Comparison of ENCODE assay signal across 7 mouse cellular contexts in the genomic region with DNA sequence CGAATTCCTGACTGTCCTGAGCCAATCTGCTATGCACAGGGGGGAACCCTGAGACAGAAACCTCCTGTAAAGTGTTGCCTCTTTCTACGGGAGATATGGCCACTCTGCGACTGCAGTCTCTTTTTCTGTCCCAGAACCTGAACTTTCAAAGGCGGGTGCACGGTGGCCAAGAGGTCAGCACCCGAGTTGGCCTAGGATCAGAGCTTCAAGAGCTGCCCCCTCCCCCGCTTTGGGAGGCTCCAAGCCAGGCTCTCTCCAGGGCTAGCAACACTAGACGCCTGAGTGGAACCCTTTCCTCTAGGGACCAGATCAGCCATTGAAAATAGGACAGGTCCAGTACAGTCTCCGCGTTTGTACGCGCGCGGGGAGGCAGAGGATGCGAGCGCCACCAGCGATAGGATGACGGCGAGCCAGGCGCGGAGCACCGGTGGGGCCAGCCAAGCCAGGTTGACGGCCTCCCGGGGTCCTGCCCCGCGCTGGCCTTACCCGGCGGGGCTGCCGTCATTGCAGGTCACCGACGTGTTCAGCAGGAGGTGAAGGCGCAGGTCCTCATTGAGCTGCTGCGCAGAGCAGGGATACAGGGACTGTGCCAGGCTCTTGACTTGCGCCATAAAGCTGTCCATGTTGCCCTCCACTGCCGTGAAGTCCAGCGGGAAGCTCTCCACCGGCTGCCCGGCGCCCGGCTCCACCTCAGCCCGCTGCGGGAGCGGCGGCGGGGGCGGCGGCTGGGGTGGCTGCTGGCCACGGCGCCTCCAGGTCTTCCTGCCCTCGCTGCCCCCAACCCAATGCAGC. TPM values are rescaled to one million over a fixed set of nuclear protein-coding genes. Genes with fewer than 3 reads are reported as not detected.
DNase-seq lines count a peak whose midpoint lies in the region; ATAC-seq and TF ChIP-seq lines count a peak whose summit lies in the region.

No protein-coding gene starts in this region.

- DNase-seq in thymus, postnatal 14 days = peak; percentile 6
- no peak for DNase-seq in thymus, postnatal 0 days (ENCODE audit: low spot score)
- peak; percentile 36 for DNase-seq in hindbrain, embryonic 11.5 days (ENCODE audit: low spot score)
- DNase-seq in liver, embryonic 11.5 days (ENCODE audit: low spot score) = peak; percentile 48
- no peak for DNase-seq in frontal cortex, postnatal 36 days (ENCODE audit: low spot score in 2 of 2)
- no peak for DNase-seq in urinary bladder, postnatal 36 days (ENCODE audit: low spot score in 2 of 2)

- TF ChIP-seq CTCF in small intestine, adult 2 months (IDR thresholded peaks at IDR 0.05; ENCODE audit: extremely low read depth, insufficient read length, insufficient replicate concordance, low read depth, low read length) = no peak

- WGBS in hindbrain, embryonic 11.5 days = 3% methylated on average over 47 of the region's 50 CpGs
- WGBS in liver, embryonic 11.5 days = 6% methylated on average over 50 of the region's 50 CpGs
- 4% methylated on average over 50 of the region's 50 CpGs for whole genome bisulfite sequencing in small intestine, adult 2 months

- peak overlapping the region; percentile 53 for H3K4me2 ChIP-seq in hindbrain, embryonic 11.5 days (replicated peaks; ENCODE audit: low read depth, low read length)
- H3K4me2 ChIP-seq in liver, embryonic 11.5 days = peak overlapping the region; percentile 70

- no peaks in the 10 kb centered on the region for H3K36me3 ChIP-seq in hindbrain, embryonic 11.5 days (ENCODE audit: control insufficient read depth, insufficient read depth, low read length)
- H3K36me3 ChIP-seq in liver, embryonic 11.5 days (ENCODE audit: control insufficient read depth, insufficient read depth, low read length) = no peaks in the 10 kb centered on the region
- no peaks in the 10 kb centered on the region for H3K36me3 ChIP-seq in small intestine, adult 2 months (ENCODE audit: control insufficient read depth, insufficient read depth, low read length)

- H3K9me3 ChIP-seq in hindbrain, embryonic 11.5 days (ENCODE audit: control insufficient read depth, low read length) = no peaks in the 10 kb centered on the region
- H3K9me3 ChIP-seq in liver, embryonic 11.5 days (ENCODE audit: control insufficient read depth, low read length) = no peaks in the 10 kb centered on the region

- no peak overlapping the region for H3K27ac ChIP-seq in hindbrain, embryonic 11.5 days (ENCODE audit: low read depth, low read length)
- H3K27ac ChIP-seq in liver, embryonic 11.5 days (ENCODE audit: low read depth, low read length) = no peak overlapping the region
- H3K27ac ChIP-seq in small intestine, adult 2 months (ENCODE audit: insufficient read depth, low read depth, low read length) = no peak overlapping the region

- peaks cover 68% of the 10 kb centered on the region for H3K27me3 ChIP-seq in hindbrain, embryonic 11.5 days (ENCODE audit: control insufficient read depth, insufficient read depth, low read length)
- peaks cover 84% of the 10 kb centered on the region for H3K27me3 ChIP-seq in liver, embryonic 11.5 days (replicated peaks; ENCODE audit: control insufficient read depth, insufficient read depth, low read length)
- H3K27me3 ChIP-seq in small intestine, adult 2 months (ENCODE audit: control insufficient read depth, insufficient read depth, low read length) = peaks cover 35% of the 10 kb centered on the region

- no peak for TF ChIP-seq POLR2A in small intestine, adult 2 months (IDR thresholded peaks at IDR 0.05; ENCODE audit: low read depth, low read length)

- no peak for ATAC-seq in hindbrain, embryonic 11.5 days (ENCODE audit: low FRiP score)
- no peak for ATAC-seq in liver, embryonic 11.5 days (replicated peaks; ENCODE audit: low FRiP score)

- peak overlapping the region; percentile 27; the same call in 1 of the 2 replicates for H3K9ac ChIP-seq in hindbrain, embryonic 11.5 days (ENCODE audit: low read depth, low read length)
- no peak overlapping the region for H3K9ac ChIP-seq in liver, embryonic 11.5 days (ENCODE audit: low read depth, low read length)

- peaks cover 17% of the 10 kb centered on the region for H3K4me1 ChIP-seq in hindbrain, embryonic 11.5 days (replicated peaks; ENCODE audit: control insufficient read depth, insufficient read depth, low read length)
- H3K4me1 ChIP-seq in liver, embryonic 11.5 days (replicated peaks; ENCODE audit: control insufficient read depth, insufficient read depth, low read length) = peaks cover 19% of the 10 kb centered on the region
- H3K4me1 ChIP-seq in small intestine, adult 2 months (ENCODE audit: control insufficient read depth, insufficient read depth, insufficient read length, low read length) = peaks cover 13% of the 10 kb centered on the region

- peak overlapping the region; percentile 37 for H3K4me3 ChIP-seq in hindbrain, embryonic 11.5 days (ENCODE audit: low read depth, low read length)
- peak overlapping the region; percentile 50 for H3K4me3 ChIP-seq in liver, embryonic 11.5 days (ENCODE audit: low read depth, low read length)
- peak overlapping the region; percentile 52 for H3K4me3 ChIP-seq in small intestine, adult 2 months (ENCODE audit: low read depth, low read length)

RNA-seq across cellular contexts. Expression of a gene that starts 1.3 kb away (rescaled TPM):
- 0.18 TPM in 1 of 2 replicates, not detected in the other for polyA plus RNA-seq in thymus, postnatal 0 days (2015; fragmentation: Nextera tagmentation; extraction: Ambion mirVana)
- 1.7 and 2.1 TPM in 2 replicates for polyA plus RNA-seq in hindbrain, embryonic 11.5 days (2014; fragmentation: Nextera tagmentation; extraction: Ambion mirVana)
- polyA plus RNA-seq in liver, embryonic 11.5 days (2014; fragmentation: Nextera tagmentation; extraction: Ambion mirVana) = 0.51 and 0.52 TPM in 2 replicates
- 0.67 and 0.99 TPM in 2 replicates for polyA plus RNA-seq in small intestine, adult 2 months (2012; rRNA removed)

RNA-seq across cellular contexts. Expression of a gene that starts 11.7 kb away (rescaled TPM):
- 0.56 and 0.86 TPM in 2 replicates for polyA plus RNA-seq in thymus, postnatal 0 days (2015; fragmentation: Nextera tagmentation; extraction: Ambion mirVana)
- 0.19 and 0.49 TPM in 2 replicates for polyA plus RNA-seq in hindbrain, embryonic 11.5 days (2014; fragmentation: Nextera tagmentation; extraction: Ambion mirVana)
- 0.34 and 0.60 TPM in 2 replicates for polyA plus RNA-seq in liver, embryonic 11.5 days (2014; fragmentation: Nextera tagmentation; extraction: Ambion mirVana)
- 0.39 and 1.0 TPM in 2 replicates for polyA plus RNA-seq in small intestine, adult 2 months (2012; rRNA removed)

RNA-seq across cellular contexts. Expression of a gene that starts 13.1 kb away (rescaled TPM):
- 116 and 120 TPM in 2 replicates for polyA plus RNA-seq in thymus, postnatal 0 days (2015; fragmentation: Nextera tagmentation; extraction: Ambion mirVana)
- 117 and 122 TPM in 2 replicates for polyA plus RNA-seq in hindbrain, embryonic 11.5 days (2014; fragmentation: Nextera tagmentation; extraction: Ambion mirVana)
- polyA plus RNA-seq in liver, embryonic 11.5 days (2014; fragmentation: Nextera tagmentation; extraction: Ambion mirVana) = 83.7 and 97.1 TPM in 2 replicates
- 86.9 and 138 TPM in 2 replicates for polyA plus RNA-seq in small intestine, adult 2 months (2012; rRNA removed)

RNA-seq across cellular contexts. Expression of a gene that starts 16.1 kb away (rescaled TPM):
- polyA plus RNA-seq in thymus, postnatal 0 days (2015; fragmentation: Nextera tagmentation; extraction: Ambion mirVana) = 1.7 and 2.9 TPM in 2 replicates
- polyA plus RNA-seq in hindbrain, embryonic 11.5 days (2014; fragmentation: Nextera tagmentation; extraction: Ambion mirVana) = 28.2 and 30.2 TPM in 2 replicates
- polyA plus RNA-seq in liver, embryonic 11.5 days (2014; fragmentation: Nextera tagmentation; extraction: Ambion mirVana) = 18.5 and 21.2 TPM in 2 replicates
- polyA plus RNA-seq in small intestine, adult 2 months (2012; rRNA removed) = 17.1 and 19.9 TPM in 2 replicates

RNA-seq across cellular contexts. Expression of a gene that starts 26.3 kb away (rescaled TPM):
- 16.5 and 18.7 TPM in 2 replicates for polyA plus RNA-seq in thymus, postnatal 0 days (2015; fragmentation: Nextera tagmentation; extraction: Ambion mirVana)
- polyA plus RNA-seq in hindbrain, embryonic 11.5 days (2014; fragmentation: Nextera tagmentation; extraction: Ambion mirVana) = 21.8 and 23.5 TPM in 2 replicates
- 32.6 and 34.8 TPM in 2 replicates for polyA plus RNA-seq in liver, embryonic 11.5 days (2014; fragmentation: Nextera tagmentation; extraction: Ambion mirVana)
- polyA plus RNA-seq in small intestine, adult 2 months (2012; rRNA removed) = 24.8 and 33.6 TPM in 2 replicates

Comparison
In these comparisons a context has a peak if more than half of its experiments do, and no peak if none do; other contexts are left out.
1. DNase-seq: peak in thymus, postnatal 14 days (single experiment), hindbrain, embryonic 11.5 days (single experiment) and liver, embryonic 11.5 days (single experiment); none in thymus, postnatal 0 days (single experiment), frontal cortex, postnatal 36 days (0 of 2) and urinary bladder, postnatal 36 days (0 of 2).
2. Peak in every context shown above with its lines, with median percentiles within 50 percentile points of each other: H3K4me3 ChIP-seq.